Mouse (Mus musculus) brain, embryonic 14.5 days (tissue): Measurements from ENCODE around the gene Ccdc107.

Source experiments
- CTCF ChIP-seq: fragments of 200-500 bp; IDR thresholded peaks from 2 replicates; pipeline ENCODE4 v1.5.1; 2012; ENCODE audit warnings: inconsistent platforms, mild to moderate bottlenecking, moderate library complexity, borderline replicate concordance; ENCODE audit not compliant: insufficient read depth, insufficient read length; ENCODE audit errors: extremely low read depth
- POLR2A ChIP-seq: fragments of 200-500 bp; IDR thresholded peaks from 2 replicates; pipeline ENCODE4 v1.6.1; 2012; ENCODE audit warnings: mild to moderate bottlenecking, inconsistent platforms, borderline replicate concordance; ENCODE audit not compliant: poor library complexity, insufficient read depth, insufficient read length, severe bottlenecking; ENCODE audit errors: extremely low read depth

DNA sequence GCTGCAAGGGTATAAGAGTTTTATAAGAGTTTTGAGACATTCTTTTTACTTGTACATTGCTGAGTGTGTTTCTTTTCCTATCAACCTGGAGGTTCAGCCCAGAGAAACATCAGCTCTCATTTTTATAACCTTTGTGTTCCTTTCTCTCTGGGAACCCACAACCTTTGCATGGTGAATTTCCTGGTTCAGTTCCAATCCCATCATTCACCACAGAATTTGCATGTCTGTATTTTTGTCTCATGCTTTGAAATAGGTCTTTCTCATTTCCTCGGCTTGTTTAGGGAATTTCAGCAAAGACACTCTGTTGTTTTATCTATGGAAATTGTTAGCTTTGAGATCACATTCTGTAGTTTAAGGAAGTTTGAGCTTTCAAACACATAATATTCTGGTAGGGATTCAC lies 19.1 kb upstream of the Ccdc107 start:
- TF ChIP-seq CTCF = no peak
- TF ChIP-seq POLR2A = no peak
